Mouse (Mus musculus) MEL (cell line): ENCODE measurements around the gene Cxcl5.

ENCODE experiments used
- CHD2 ChIP-seq: IDR thresholded peaks from 2 replicates; pipeline ENCODE4 v1.6.1; 2011; ENCODE audit warnings: low read length, improper control_type of control experiment
- CTCF ChIP-seq, 3 experiments: IDR thresholded peaks in 2 of 3; conservative IDR thresholded peaks in 1 of 3; 2 replicates each; pipeline ENCODE4 v1.5.1; 2011 to 2012; ENCODE audit warnings: low read length in 3 of 3, low read depth in 2 of 3, mild to moderate bottlenecking in 2 of 3, improper control_type of control experiment in 1 of 3, inconsistent platforms in 1 of 3, mixed read lengths in 1 of 3, moderate library complexity in 1 of 3; ENCODE audit not compliant: control insufficient read depth in 1 of 3, insufficient read depth in 1 of 3, poor library complexity in 1 of 3, severe bottlenecking in 1 of 3
- POLR2A ChIP-seq, 2 experiments: IDR thresholded peaks; 2 replicates each; pipeline ENCODE4 v1.6.1; 2011 to 2012; ENCODE audit warnings: low read length in 2 of 2, mild to moderate bottlenecking in 2 of 2, control low read depth in 1 of 2, improper control_type of control experiment in 1 of 2, low read depth in 1 of 2, moderate library complexity in 1 of 2; ENCODE audit not compliant: control insufficient read depth in 1 of 2, insufficient read depth in 1 of 2, poor library complexity in 1 of 2
- POLR2AphosphoS2 ChIP-seq: IDR thresholded peaks from 2 replicates; pipeline ENCODE4 v1.6.1; 2011; ENCODE audit warnings: low read length, improper control_type of control experiment
- SMC3 ChIP-seq: IDR thresholded peaks from 2 replicates; pipeline ENCODE4 v1.6.1; 2011; ENCODE audit warnings: low read depth, low read length, improper control_type of control experiment
- USF1 ChIP-seq: IDR thresholded peaks from 2 replicates; pipeline ENCODE4 v1.6.1; 2014; ENCODE audit warnings: low read depth, mild to moderate bottlenecking, inconsistent platforms, low read length, improper control_type of control experiment, moderate library complexity

GRCm38 (mm10) chr5:90806050-90806449 lies 46.9 kb downstream of the Cxcl5 start:
- TF ChIP-seq POLR2AphosphoS2 (no peak), CHD2 (no peak), USF1 (no peak), CTCF (IDR thresholded peaks at IDR 0.05 in 2 of 3, conservative IDR thresholded peaks at IDR 0.05 in 1 of 3; ENCODE audit: control insufficient read depth in 1 of 3, insufficient read depth in 1 of 3, low read depth in 2 of 3, low read length in 3 of 3, poor library complexity in 1 of 3, severe bottlenecking in 1 of 3) (no peak), POLR2A (IDR thresholded peaks at IDR 0.05; ENCODE audit: control insufficient read depth in 1 of 2, insufficient read depth in 1 of 2, low read depth in 1 of 2, low read length in 2 of 2, poor library complexity in 1 of 2) (no peak), SMC3 (no peak)
